Mouse (Mus musculus): ENCODE data around the gene AI837181. TPM values are rescaled to one million over a fixed set of nuclear protein-coding genes. Genes with fewer than 3 reads are reported as not detected.

AI837181 gene
- polyA plus RNA-seq, 1 experiment from 2014 or later, result 51.1 TPM

DNA sequence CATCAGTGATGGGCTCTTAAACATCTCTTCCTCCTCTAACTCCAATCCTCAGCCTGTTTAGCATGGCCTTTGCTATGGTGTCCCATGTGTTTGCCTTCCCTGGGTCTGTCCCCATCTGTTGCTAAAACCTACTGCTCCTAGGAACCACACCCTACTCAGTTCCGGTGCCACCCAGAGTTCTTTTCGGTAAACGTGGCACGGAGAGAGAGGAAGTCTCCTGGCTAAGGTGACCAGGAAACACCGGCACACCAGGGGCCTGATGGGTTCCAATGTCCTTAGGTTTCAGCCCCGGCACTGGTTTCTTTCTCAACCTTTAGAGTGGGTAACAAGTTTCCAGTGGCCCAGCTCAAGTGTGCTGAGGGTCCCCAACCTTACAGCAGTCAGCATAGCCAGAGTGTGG is 4.4 kb upstream of the AI837181 start:
- no peak for DNase-seq (ENCODE audit: low spot score)
- H3K36me3 ChIP-seq (ENCODE audit: control insufficient read depth, insufficient read depth, low read length), result peaks cover 29% of the 10 kb centered on the region

DNA sequence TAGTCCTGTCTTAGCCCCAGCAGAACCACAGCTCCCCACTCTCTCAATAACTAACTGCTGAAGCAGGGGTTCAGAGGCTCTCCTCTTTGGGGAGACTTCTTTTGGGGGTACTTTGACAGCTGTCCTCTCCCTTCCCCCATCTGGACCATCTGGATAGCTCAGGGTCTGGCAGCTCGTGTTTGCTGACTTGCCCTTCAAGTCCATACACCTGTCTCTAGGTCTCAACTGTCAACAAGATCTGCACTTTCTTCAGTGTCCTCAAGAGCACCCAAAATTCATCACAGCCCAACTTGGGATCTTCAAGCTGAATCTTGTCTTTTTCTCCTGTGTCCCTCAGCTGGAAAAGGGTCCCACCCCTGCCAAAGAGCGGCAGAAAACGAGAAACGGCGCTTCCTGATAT is 3.2 kb upstream of the AI837181 start:
- Histone ChIP-seq H3K36me3 (ENCODE audit: control insufficient read depth, insufficient read depth, low read length) (peaks cover 37% of the 10 kb centered on the region), H3K27me3 (replicated peaks; ENCODE audit: control insufficient read depth, insufficient read depth, low read length) (no peaks in the 10 kb centered on the region), H3K4me1 (ENCODE audit: control insufficient read depth, insufficient read depth, low read length) (peaks cover 17% of the 10 kb centered on the region), H3K4me2 (ENCODE audit: low read depth, low read length) (no peak overlapping the region), H3K4me3 (ENCODE audit: low read depth, low read length) (no peak overlapping the region), H3K9me3 (ENCODE audit: control insufficient read depth, low read length) (no peaks in the 10 kb centered on the region), H3K9ac (ENCODE audit: low read depth, low read length) (no peak overlapping the region), H3K27ac (replicated peaks; ENCODE audit: low read depth, low read length) (no peak overlapping the region)
- DNase-seq (ENCODE audit: low spot score) (no peak), ATAC-seq (ENCODE audit: low read depth) (no peak)
- WGBS, result 83% methylated on average over 5 of the region's 5 CpGs

More for the DNA sequence above, 4.4 kb upstream of the AI837181 start:
- H3K27me3 ChIP-seq (replicated peaks; ENCODE audit: control insufficient read depth, insufficient read depth, low read length), result no peaks in the 10 kb centered on the region
- H3K9me3 ChIP-seq (ENCODE audit: control insufficient read depth, low read length), result no peaks in the 10 kb centered on the region
- no peak overlapping the region for H3K27ac ChIP-seq (replicated peaks; ENCODE audit: low read depth, low read length)
- no peak overlapping the region for H3K4me2 ChIP-seq (ENCODE audit: low read depth, low read length)
- no peak overlapping the region for H3K9ac ChIP-seq (ENCODE audit: low read depth, low read length)
- WGBS, result 88% methylated on average over 6 of the region's 6 CpGs
- no peak overlapping the region for H3K4me3 ChIP-seq (ENCODE audit: low read depth, low read length)
- H3K4me1 ChIP-seq (ENCODE audit: control insufficient read depth, insufficient read depth, low read length), result peaks cover 5% of the 10 kb centered on the region; the same call in 1 of the 2 replicates
- no peak for ATAC-seq (ENCODE audit: low read depth)

DNA sequence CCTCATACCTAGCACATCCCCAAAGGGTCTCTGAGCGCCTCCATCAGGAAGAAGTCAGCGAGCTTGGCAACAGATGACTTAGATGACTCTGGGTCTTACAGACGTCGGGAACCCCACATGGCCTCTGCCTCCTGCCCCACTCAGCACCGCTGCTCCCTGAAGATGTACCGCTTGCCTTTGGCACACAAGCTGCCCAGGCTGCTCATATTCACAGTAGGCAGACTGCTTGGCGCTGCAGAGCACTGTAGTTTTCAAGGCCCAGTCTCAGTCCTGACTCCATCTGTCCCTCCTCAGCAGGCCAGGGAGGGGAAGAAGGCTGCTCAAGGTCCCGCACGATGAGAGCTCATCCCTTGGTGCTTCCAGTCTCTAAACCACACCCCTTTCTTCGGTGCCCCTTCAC is 2.7 kb upstream of the AI837181 start:
- peaks cover 17% of the 10 kb centered on the region for H3K4me1 ChIP-seq (ENCODE audit: control insufficient read depth, insufficient read depth, low read length)
- no peak overlapping the region for H3K27ac ChIP-seq (replicated peaks; ENCODE audit: low read depth, low read length)
- no peak overlapping the region for H3K9ac ChIP-seq (ENCODE audit: low read depth, low read length)
- no peaks in the 10 kb centered on the region for H3K27me3 ChIP-seq (replicated peaks; ENCODE audit: control insufficient read depth, insufficient read depth, low read length)
- H3K36me3 ChIP-seq (ENCODE audit: control insufficient read depth, insufficient read depth, low read length), result peaks cover 42% of the 10 kb centered on the region
- 84% methylated on average over 10 of the region's 10 CpGs for WGBS
- ATAC-seq (ENCODE audit: low read depth) (no peak), DNase-seq (ENCODE audit: low spot score) (no peak)
- no peak overlapping the region for H3K4me3 ChIP-seq (ENCODE audit: low read depth, low read length)
- H3K9me3 ChIP-seq (ENCODE audit: control insufficient read depth, low read length), result no peaks in the 10 kb centered on the region
- no peak overlapping the region for H3K4me2 ChIP-seq (ENCODE audit: low read depth, low read length)

DNA sequence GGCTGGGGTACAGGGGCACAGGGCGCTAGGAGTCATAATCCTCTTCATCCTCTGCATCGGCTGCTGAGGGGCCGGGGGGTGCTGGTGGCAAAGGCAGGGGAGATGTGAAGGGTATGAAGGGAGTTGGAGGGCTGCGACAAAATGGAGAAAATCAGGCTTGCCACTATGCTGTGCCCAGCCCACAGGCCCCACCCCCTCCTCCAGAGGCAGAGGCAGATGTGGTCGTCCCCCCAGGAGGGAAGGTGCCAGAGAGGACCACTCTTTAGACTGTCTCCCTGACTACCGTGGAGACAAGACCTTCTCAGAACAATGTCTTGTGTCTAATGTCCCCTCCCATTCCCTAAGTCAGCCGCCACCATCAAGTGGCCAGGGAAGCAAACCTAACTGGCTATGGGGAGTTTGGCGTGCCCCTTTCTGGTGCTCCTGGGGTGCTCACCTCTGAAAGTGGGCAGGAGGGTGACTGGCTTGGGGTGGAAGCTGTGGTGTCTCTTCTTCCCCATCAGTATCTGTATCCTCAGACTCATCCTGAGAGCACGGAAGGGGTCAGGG is 2.0 kb upstream of the AI837181 start:
- no peak overlapping the region for H3K27ac ChIP-seq (replicated peaks; ENCODE audit: low read depth, low read length)
- peak overlapping the region; percentile 84; the same call in 1 of the 2 replicates for H3K9ac ChIP-seq (ENCODE audit: low read depth, low read length)
- H3K4me2 ChIP-seq (ENCODE audit: low read depth, low read length), result peak overlapping the region; percentile 93
- no peak overlapping the region for H3K4me3 ChIP-seq (ENCODE audit: low read depth, low read length)
- 83% methylated on average over 9 of the region's 9 CpGs for WGBS
- H3K27me3 ChIP-seq (replicated peaks; ENCODE audit: control insufficient read depth, insufficient read depth, low read length), result no peaks in the 10 kb centered on the region
- ATAC-seq (ENCODE audit: low read depth) (no peak), DNase-seq (ENCODE audit: low spot score) (no peak)
- peaks cover 48% of the 10 kb centered on the region for H3K36me3 ChIP-seq (ENCODE audit: control insufficient read depth, insufficient read depth, low read length)
- H3K9me3 ChIP-seq (ENCODE audit: control insufficient read depth, low read length), result no peaks in the 10 kb centered on the region
- H3K4me1 ChIP-seq (ENCODE audit: control insufficient read depth, insufficient read depth, low read length), result peaks cover 17% of the 10 kb centered on the region

DNA sequence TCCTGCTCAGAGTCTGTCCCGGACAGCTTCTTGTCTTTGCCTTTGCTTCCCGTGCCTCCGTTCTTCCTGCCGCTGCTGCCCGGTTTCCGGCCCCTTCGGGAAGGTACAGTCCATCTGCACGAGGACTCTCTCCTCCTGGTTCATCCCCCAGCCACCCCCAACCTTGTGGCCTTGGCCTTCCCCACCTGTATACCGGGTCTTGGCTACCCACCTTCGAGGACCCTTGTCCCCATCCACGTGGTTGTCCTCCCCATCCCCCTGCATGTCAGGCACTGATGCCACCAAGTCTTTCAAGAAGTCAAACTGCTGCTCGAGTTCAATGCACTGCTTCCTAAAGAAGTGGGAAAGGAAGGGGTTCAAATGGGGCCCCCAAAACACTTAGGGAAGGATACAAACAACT is 1.4 kb upstream of the AI837181 start:
- Histone ChIP-seq H3K4me3 (ENCODE audit: low read depth, low read length) (peak overlapping the region; percentile 88), H3K4me1 (ENCODE audit: control insufficient read depth, insufficient read depth, low read length) (peaks cover 17% of the 10 kb centered on the region), H3K9me3 (ENCODE audit: control insufficient read depth, low read length) (no peaks in the 10 kb centered on the region), H3K27me3 (replicated peaks; ENCODE audit: control insufficient read depth, insufficient read depth, low read length) (no peaks in the 10 kb centered on the region), H3K27ac (replicated peaks; ENCODE audit: low read depth, low read length) (0 out of 2 replicates have a peak overlapping the region, but pooled peaks have one; percentile 90), H3K36me3 (ENCODE audit: control insufficient read depth, insufficient read depth, low read length) (peaks cover 54% of the 10 kb centered on the region), H3K4me2 (ENCODE audit: low read depth, low read length) (peak overlapping the region; percentile 93), H3K9ac (ENCODE audit: low read depth, low read length) (peak overlapping the region; percentile 84)
- WGBS, result 62% methylated on average over 12 of the region's 12 CpGs
- ATAC-seq (ENCODE audit: low read depth), result no peak
- no peak for DNase-seq (ENCODE audit: low spot score)

DNA sequence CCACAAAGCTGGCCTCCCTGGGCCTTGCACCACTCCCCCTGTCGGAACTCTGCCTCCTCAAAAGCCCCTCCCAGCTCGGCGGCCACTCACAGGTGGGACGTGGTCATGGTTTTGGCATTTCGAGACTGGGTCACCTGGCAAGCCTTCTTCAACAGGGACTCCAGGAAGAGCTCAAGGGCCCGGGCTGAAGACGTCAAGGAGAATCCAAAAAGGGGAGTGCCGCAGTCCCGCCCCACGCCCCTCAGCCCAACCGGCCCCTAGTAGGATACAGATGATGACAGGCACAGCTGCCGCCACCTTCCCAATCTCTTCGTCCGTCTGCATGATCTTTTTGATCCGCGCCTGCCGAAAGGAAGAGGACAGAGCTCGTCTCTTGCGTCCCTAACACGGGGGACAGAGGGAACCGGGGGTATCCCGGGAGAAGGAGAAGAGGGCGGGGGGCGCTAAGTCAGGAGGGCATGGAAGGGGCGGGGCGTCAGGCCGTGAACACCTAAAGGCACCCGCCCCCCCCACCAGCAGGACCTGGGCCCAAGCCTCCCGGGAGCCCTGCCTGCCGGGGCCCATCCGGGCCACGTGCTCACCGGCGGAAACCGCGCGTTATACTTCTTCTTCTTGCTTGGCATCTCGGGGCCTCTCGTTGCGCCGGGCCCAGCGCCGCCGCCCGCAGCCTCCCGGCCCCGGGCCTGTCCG is 707 bp upstream of the AI837181 start:
- Histone ChIP-seq H3K9me3 (ENCODE audit: control insufficient read depth, low read length) (no peaks in the 10 kb centered on the region), H3K4me2 (ENCODE audit: low read depth, low read length) (peak overlapping the region; percentile 93), H3K4me3 (ENCODE audit: low read depth, low read length) (peak overlapping the region; percentile 88), H3K36me3 (ENCODE audit: control insufficient read depth, insufficient read depth, low read length) (peaks cover 54% of the 10 kb centered on the region), H3K27me3 (replicated peaks; ENCODE audit: control insufficient read depth, insufficient read depth, low read length) (no peaks in the 10 kb centered on the region), H3K4me1 (ENCODE audit: control insufficient read depth, insufficient read depth, low read length) (peaks cover 17% of the 10 kb centered on the region), H3K27ac (replicated peaks; ENCODE audit: low read depth, low read length) (peak overlapping the region; percentile 90), H3K9ac (ENCODE audit: low read depth, low read length) (peak overlapping the region; percentile 84)
- 1% methylated on average over 29 of the region's 48 CpGs for WGBS
- ATAC-seq (ENCODE audit: low read depth) (peak; percentile 66), DNase-seq (ENCODE audit: low spot score) (peak; percentile 87)

DNA sequence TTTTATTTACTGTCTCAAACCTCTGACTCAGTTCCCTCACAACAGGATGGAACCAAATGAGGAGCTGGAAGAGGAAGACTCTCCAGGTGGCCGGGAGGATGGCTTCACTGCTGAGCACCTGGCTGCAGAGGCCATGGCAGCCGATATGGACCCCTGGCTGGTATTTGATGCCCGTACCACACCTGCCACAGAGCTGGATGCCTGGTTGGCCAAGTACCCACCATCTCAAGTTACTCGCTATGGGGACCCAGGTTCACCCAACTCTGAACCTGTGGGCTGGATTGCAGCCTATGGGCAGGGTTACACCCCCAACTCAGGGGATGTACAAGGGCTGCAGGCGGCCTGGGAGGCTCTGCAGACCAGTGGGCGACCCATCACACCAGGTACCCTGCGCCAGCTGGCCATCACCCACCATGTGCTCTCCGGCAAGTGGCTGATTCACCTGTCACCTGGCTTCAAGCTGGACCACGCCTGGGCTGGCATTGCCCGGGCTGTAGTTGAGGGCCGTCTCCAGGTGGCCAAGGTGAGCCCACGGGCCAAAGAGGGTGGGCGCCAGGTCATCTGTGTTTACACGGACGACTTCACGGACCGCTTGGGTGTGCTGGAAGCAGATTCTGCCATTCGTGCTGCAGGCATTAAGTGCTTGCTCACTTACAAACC is 1.1 kb downstream of the AI837181 start:
- Histone ChIP-seq H3K9me3 (ENCODE audit: control insufficient read depth, low read length) (no peaks in the 10 kb centered on the region), H3K9ac (ENCODE audit: low read depth, low read length) (peak overlapping the region; percentile 96), H3K27ac (replicated peaks; ENCODE audit: low read depth, low read length) (peak overlapping the region; percentile 89), H3K36me3 (ENCODE audit: control insufficient read depth, insufficient read depth, low read length) (peaks cover 45% of the 10 kb centered on the region), H3K4me3 (ENCODE audit: low read depth, low read length) (peak overlapping the region; percentile 88), H3K27me3 (replicated peaks; ENCODE audit: control insufficient read depth, insufficient read depth, low read length) (no peaks in the 10 kb centered on the region), H3K4me1 (ENCODE audit: control insufficient read depth, insufficient read depth, low read length) (peaks cover 17% of the 10 kb centered on the region), H3K4me2 (ENCODE audit: low read depth, low read length) (peak overlapping the region; percentile 93)
- DNase-seq (ENCODE audit: low spot score), result no peak
- WGBS, result 89% methylated on average over 16 of the region's 18 CpGs
- ATAC-seq (ENCODE audit: low read depth), result no peak

DNA sequence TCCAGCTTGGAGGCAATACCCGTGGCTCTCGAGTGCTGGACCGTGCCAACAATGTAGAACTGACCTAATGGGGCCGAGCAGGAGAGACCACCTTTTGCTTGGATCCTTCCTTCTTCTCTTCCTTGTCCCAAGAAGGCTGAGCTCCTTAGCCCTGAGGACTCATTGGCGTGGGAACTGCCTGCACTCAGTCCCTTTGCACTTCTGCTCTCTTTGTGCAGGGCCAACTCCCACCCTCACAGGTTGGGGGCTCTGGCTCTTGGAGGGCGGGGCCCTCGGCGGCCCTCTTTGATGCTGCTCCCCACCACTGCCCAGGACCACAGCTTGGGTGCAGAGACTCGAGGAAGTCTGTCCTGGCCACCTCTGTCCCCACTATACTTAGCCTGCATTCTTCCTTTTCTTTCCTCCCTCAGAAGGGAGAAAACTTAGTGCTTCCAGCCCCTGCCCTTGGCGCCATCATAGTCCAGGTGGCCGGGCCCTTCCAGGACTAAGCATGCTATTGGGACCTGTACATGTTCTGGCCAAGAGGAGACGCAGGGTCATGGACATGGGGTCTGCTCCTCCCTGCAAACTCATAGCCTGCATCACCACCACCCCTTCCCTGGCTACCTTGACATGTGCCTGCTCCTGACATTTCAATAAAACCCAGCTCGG is 1.8 kb downstream of the AI837181 start:
- WGBS, result 95% methylated on average over 13 of the region's 13 CpGs
- Histone ChIP-seq H3K9ac (ENCODE audit: low read depth, low read length) (peak overlapping the region; percentile 96; the same call in 1 of the 2 replicates), H3K4me2 (ENCODE audit: low read depth, low read length) (peak overlapping the region; percentile 93), H3K9me3 (ENCODE audit: control insufficient read depth, low read length) (no peaks in the 10 kb centered on the region), H3K27me3 (replicated peaks; ENCODE audit: control insufficient read depth, insufficient read depth, low read length) (no peaks in the 10 kb centered on the region), H3K36me3 (ENCODE audit: control insufficient read depth, insufficient read depth, low read length) (peaks cover 38% of the 10 kb centered on the region), H3K27ac (replicated peaks; ENCODE audit: low read depth, low read length) (no peak overlapping the region), H3K4me1 (ENCODE audit: control insufficient read depth, insufficient read depth, low read length) (peaks cover 17% of the 10 kb centered on the region), H3K4me3 (ENCODE audit: low read depth, low read length) (peak overlapping the region; percentile 88)
- ATAC-seq (ENCODE audit: low read depth), result no peak
- DNase-seq (ENCODE audit: low spot score), result no peak

All from embryonic facial prominence, embryonic 14.5 days (tissue).